Mouse (Mus musculus): ENCODE data around the gene Atg14. TPM values are rescaled to one million over a fixed set of nuclear protein-coding genes. Genes with fewer than 3 reads are reported as not detected.

Atg14 gene
- polyA plus RNA-seq, 1 experiment from 2014 or later = 19.3 TPM

- Histone ChIP-seq H3K9ac (no peak overlapping the region), H3K27ac (replicated peaks) (no peak overlapping the region), H3K9me3 (no peaks in the 10 kb centered on the region), H3K4me3 (no peak overlapping the region), H3K4me1 (replicated peaks) (peaks cover 2% of the 10 kb centered on the region), H3K27me3 (no peaks in the 10 kb centered on the region), H3K4me2 (no peak overlapping the region), H3K36me3 (no peaks in the 10 kb centered on the region)
- WGBS = 80% methylated on average over 4 of the region's 4 CpGs
- no peak for ATAC-seq (ENCODE audit: low read depth)
These were observed 2.3 kb upstream of the Atg14 start for GRCm38 (mm10) chr14:47572707-47573106.

DNA sequence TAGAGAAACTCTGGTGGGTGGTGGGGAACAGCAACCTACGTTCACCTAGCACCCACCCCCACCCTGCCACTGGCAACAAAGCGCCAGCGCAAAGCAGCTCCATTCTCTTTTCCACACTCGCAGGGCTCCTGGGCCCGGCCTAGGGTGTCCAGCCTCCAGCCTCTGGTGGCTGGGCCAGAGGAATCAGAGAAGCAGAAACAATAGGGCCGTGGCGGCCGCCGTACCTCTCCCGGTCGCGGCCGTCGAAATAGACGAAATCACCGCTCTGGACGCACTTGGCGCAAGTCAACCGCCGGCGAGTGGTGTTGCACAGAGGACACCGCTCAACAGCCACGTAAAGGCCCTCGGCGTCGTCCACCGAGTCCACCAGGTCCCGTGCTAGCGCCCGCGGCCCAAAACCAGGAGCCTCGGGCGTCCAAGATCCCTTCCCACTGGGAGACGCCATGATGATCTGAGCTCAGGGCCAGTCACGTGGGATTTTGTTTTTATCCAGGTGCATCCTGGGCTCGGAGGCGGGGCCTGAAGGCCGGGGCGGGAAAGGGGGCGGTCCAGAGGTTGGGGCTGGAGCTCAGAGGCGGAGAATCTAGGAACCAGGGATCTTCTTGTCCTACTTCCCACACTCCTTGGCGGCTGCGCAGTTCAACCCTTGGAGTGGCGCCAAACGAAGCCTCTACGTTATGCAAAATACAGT, 2.3 kb downstream of the Atg14 start:
- H3K4me3 ChIP-seq = peak overlapping the region; percentile 91
- H3K4me1 ChIP-seq (replicated peaks) = peaks cover 18% of the 10 kb centered on the region
- no peaks in the 10 kb centered on the region for H3K27me3 ChIP-seq
- peak overlapping the region; percentile 69 for H3K27ac ChIP-seq (replicated peaks)
- ATAC-seq (ENCODE audit: low read depth) = peak; percentile 100
- peak overlapping the region; percentile 90 for H3K4me2 ChIP-seq
- H3K9me3 ChIP-seq = no peaks in the 10 kb centered on the region
- H3K9ac ChIP-seq = peak overlapping the region; percentile 84
- peaks cover 15% of the 10 kb centered on the region for H3K36me3 ChIP-seq
- under 1% methylated on average over 46 of the region's 46 CpGs for WGBS

- H3K27me3 ChIP-seq = no peaks in the 10 kb centered on the region
- no peak overlapping the region for H3K9ac ChIP-seq
- ATAC-seq (ENCODE audit: low read depth) = no peak
- peaks cover 35% of the 10 kb centered on the region for H3K36me3 ChIP-seq
- H3K4me3 ChIP-seq = no peak overlapping the region
- H3K4me1 ChIP-seq (replicated peaks) = peaks cover 18% of the 10 kb centered on the region
- WGBS = 84% methylated on average over 4 of the region's 4 CpGs
- no peak overlapping the region for H3K27ac ChIP-seq (replicated peaks)
- H3K9me3 ChIP-seq = no peaks in the 10 kb centered on the region
- no peak overlapping the region for H3K4me2 ChIP-seq
These were observed 7.3 kb downstream of the Atg14 start for GRCm38 (mm10) chr14:47563106-47563505.

DNA sequence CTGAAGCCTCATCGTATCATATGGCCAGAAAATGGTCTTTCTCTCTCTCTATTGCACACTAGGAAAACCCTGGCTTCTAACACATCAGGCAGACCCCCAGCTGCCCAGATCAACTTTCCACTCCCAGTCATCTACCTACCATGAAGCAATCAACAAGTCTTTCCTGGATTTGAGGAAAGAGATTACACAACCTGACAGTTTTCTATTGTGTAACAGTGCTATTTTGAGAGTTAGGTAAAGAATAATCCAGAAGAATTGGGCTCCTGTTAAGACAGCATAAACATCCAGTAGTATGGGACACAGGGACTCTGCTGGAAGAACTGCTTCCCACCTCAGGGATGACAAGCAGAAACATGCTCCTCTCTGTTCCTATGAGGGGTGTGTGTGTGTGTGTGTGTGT, 7.9 kb downstream of the Atg14 start:
- no peaks in the 10 kb centered on the region for H3K27me3 ChIP-seq
- no peak overlapping the region for H3K27ac ChIP-seq (replicated peaks)
- peaks cover 41% of the 10 kb centered on the region for H3K36me3 ChIP-seq
- H3K4me2 ChIP-seq = no peak overlapping the region
- no peak for ATAC-seq (ENCODE audit: low read depth)
- peaks cover 14% of the 10 kb centered on the region for H3K4me1 ChIP-seq (replicated peaks)
- WGBS = 94% methylated on average over 1 of the region's 1 CpGs
- no peak overlapping the region for H3K4me3 ChIP-seq
- no peak overlapping the region for H3K9ac ChIP-seq
- H3K9me3 ChIP-seq = no peaks in the 10 kb centered on the region

- H3K36me3 ChIP-seq = peaks cover 56% of the 10 kb centered on the region
- 93% methylated on average over 2 of the region's 2 CpGs for WGBS
These were observed 9.7 kb downstream of the Atg14 start for GRCm38 (mm10) chr14:47560714-47561113.

GRCm38 (mm10) chr14:47555225-47555624, 15.2 kb downstream of the Atg14 start:
- H3K36me3 ChIP-seq = peaks cover 78% of the 10 kb centered on the region
- H3K27me3 ChIP-seq = no peaks in the 10 kb centered on the region
- H3K27ac ChIP-seq (replicated peaks) = no peak overlapping the region
- 98% methylated on average over 5 of the region's 5 CpGs for WGBS
- no peaks in the 10 kb centered on the region for H3K4me1 ChIP-seq (replicated peaks)
- no peak overlapping the region for H3K4me3 ChIP-seq
- ATAC-seq (ENCODE audit: low read depth) = no peak
- no peak overlapping the region for H3K9ac ChIP-seq
- H3K9me3 ChIP-seq = no peaks in the 10 kb centered on the region
- H3K4me2 ChIP-seq = no peak overlapping the region

More at GRCm38 (mm10) chr14:47560714-47561113, 9.7 kb downstream of the Atg14 start:
- no peaks in the 10 kb centered on the region for H3K4me1 ChIP-seq (replicated peaks)
- H3K9me3 ChIP-seq = no peaks in the 10 kb centered on the region
- H3K4me3 ChIP-seq = no peak overlapping the region
- H3K27me3 ChIP-seq = no peaks in the 10 kb centered on the region
- no peak overlapping the region for H3K9ac ChIP-seq
- ATAC-seq (ENCODE audit: low read depth) = no peak
- H3K4me2 ChIP-seq = no peak overlapping the region
- no peak overlapping the region for H3K27ac ChIP-seq (replicated peaks)

DNA sequence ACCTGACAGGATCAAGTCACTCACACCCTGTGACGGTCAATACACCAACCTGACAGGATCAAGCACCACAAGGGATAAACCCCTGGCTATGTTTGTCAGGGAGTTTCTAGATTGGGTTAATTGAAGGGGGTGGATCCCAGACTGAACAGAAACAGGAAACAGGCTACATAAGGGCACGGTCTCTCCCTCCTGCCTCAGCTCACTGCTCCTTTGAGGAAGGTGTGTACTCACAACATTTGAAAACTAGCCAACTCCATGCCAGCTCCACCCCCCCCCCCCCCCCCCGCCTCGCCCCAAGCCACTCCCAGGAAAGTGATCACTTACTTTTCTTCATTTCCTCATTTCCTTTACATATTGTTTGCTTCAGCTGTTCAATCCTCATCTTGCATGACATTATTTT, 16.2 kb downstream of the Atg14 start:
- Histone ChIP-seq H3K4me2 (no peak overlapping the region), H3K27ac (replicated peaks) (no peak overlapping the region), H3K27me3 (no peaks in the 10 kb centered on the region), H3K36me3 (peaks cover 79% of the 10 kb centered on the region), H3K9me3 (no peaks in the 10 kb centered on the region), H3K4me3 (no peak overlapping the region), H3K4me1 (replicated peaks) (no peaks in the 10 kb centered on the region), H3K9ac (no peak overlapping the region)
- ATAC-seq (ENCODE audit: low read depth) = no peak
- WGBS = 93% methylated on average over 4 of the region's 4 CpGs

DNA sequence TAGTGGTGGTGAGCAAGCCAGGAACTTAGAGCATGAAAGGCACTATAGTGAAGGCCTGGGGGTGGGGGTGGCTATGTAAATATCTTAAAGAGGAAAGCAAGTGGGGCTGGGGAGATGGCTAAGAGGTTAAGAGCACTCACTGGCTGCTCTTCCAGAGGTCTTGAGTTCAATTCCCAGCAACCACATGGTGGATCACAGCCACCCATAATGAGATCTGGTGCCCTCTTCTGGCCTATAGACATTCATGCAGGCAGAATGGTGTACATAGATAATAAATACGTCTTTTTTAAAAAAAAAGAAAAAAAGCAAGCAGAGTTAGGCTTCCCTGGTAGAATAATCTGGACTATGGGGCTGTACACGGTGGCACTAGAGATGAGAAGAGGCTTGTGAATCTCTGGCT, 17.1 kb downstream of the Atg14 start:
- Histone ChIP-seq H3K27ac (replicated peaks) (no peak overlapping the region), H3K9me3 (no peaks in the 10 kb centered on the region), H3K4me2 (no peak overlapping the region), H3K27me3 (no peaks in the 10 kb centered on the region), H3K4me1 (replicated peaks) (no peaks in the 10 kb centered on the region), H3K36me3 (peaks cover 82% of the 10 kb centered on the region), H3K4me3 (no peak overlapping the region), H3K9ac (no peak overlapping the region)
- no peak for ATAC-seq (ENCODE audit: low read depth)
- 90% methylated on average over 2 of the region's 2 CpGs for WGBS

- Histone ChIP-seq H3K4me3 (no peak overlapping the region), H3K9ac (no peak overlapping the region), H3K36me3 (peaks cover 85% of the 10 kb centered on the region), H3K4me2 (no peak overlapping the region), H3K9me3 (no peaks in the 10 kb centered on the region), H3K27ac (replicated peaks) (no peak overlapping the region), H3K27me3 (no peaks in the 10 kb centered on the region), H3K4me1 (replicated peaks) (no peaks in the 10 kb centered on the region)
- 95% methylated on average over 6 of the region's 6 CpGs for WGBS
- no peak for ATAC-seq (ENCODE audit: low read depth)
These were observed 18.8 kb downstream of the Atg14 start for GRCm38 (mm10) chr14:47551668-47552067.

GRCm38 (mm10) chr14:47544877-47545276, 25.6 kb downstream of the Atg14 start:
- WGBS = 94% methylated on average over 4 of the region's 4 CpGs
- Histone ChIP-seq H3K9me3 (no peaks in the 10 kb centered on the region), H3K36me3 (peaks cover 97% of the 10 kb centered on the region), H3K4me1 (replicated peaks) (no peaks in the 10 kb centered on the region), H3K27me3 (no peaks in the 10 kb centered on the region), H3K9ac (no peak overlapping the region), H3K4me3 (no peak overlapping the region), H3K4me2 (no peak overlapping the region), H3K27ac (replicated peaks) (no peak overlapping the region)
- ATAC-seq (ENCODE audit: low read depth) = no peak

GRCm38 (mm10) chr14:47544286-47544685, 26.2 kb downstream of the Atg14 start:
- no peak for ATAC-seq (ENCODE audit: low read depth)
- Histone ChIP-seq H3K36me3 (peaks cover 97% of the 10 kb centered on the region), H3K4me1 (replicated peaks) (no peaks in the 10 kb centered on the region), H3K27ac (replicated peaks) (no peak overlapping the region), H3K27me3 (no peaks in the 10 kb centered on the region), H3K9ac (no peak overlapping the region), H3K4me2 (no peak overlapping the region), H3K9me3 (no peaks in the 10 kb centered on the region), H3K4me3 (no peak overlapping the region)
- 91% methylated on average over 5 of the region's 5 CpGs for WGBS

DNA sequence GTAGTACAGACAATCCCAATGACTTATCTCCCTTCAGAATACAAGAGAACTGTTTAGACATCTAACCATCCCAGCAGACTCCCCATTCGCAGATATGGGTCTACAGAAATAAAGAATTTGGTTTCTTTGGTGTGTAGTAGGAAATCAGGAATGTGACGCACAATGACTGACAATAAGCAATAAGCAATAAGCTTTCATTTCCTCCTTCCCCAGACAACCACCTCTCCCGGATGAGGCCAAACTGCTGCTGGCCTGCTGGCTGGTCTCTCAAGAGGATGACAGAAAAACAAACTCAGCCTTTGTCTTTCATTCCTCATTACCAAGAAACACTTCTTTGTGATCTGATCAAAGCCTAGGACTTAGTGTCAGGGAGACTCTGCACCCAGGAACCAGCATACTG, 28.2 kb downstream of the Atg14 start:
- Histone ChIP-seq H3K27me3 (no peaks in the 10 kb centered on the region), H3K4me3 (no peak overlapping the region), H3K27ac (replicated peaks) (no peak overlapping the region), H3K36me3 (peaks cover 83% of the 10 kb centered on the region), H3K4me1 (replicated peaks) (no peaks in the 10 kb centered on the region), H3K9me3 (no peaks in the 10 kb centered on the region), H3K4me2 (no peak overlapping the region), H3K9ac (no peak overlapping the region)
- 89% methylated on average over 3 of the region's 3 CpGs for WGBS
- ATAC-seq (ENCODE audit: low read depth) = no peak

DNA sequence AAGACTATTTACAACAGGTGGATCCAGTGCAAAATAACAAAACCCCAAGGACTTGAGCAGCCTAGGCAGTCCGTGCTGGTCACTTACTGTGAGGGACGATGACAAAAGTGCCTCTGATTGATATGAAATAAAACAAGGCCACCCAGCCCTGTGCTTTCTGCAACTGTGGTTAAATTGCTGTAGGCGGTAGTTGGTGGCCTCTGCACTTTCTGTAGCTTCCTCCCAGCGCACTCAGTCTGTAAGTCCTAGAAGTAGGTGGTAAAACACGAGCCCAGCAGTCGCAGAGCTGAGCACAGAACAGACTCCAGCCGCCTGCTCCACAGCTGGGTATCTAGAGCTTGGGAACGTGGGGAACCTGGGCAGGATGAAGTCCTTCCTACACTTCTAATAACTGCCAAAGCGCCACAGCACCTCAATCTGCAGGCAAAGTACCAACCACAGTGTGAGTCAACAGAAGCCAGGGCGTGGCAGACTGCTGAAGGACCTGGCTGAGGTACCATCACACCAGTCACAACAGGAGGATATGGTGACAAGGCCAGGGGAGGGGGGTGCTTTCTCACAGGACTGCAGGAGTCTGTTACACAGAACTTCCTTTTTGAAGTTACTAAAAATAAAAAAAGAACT, 29.0 kb downstream of the Atg14 start:
- H3K4me2 ChIP-seq = no peak overlapping the region
- WGBS = 87% methylated on average over 10 of the region's 10 CpGs

More for the DNA sequence above, 29.0 kb downstream of the Atg14 start:
- no peak overlapping the region for H3K9ac ChIP-seq
- H3K36me3 ChIP-seq = peaks cover 75% of the 10 kb centered on the region
- no peak overlapping the region for H3K4me3 ChIP-seq
- no peak overlapping the region for H3K27ac ChIP-seq (replicated peaks)
- no peaks in the 10 kb centered on the region for H3K27me3 ChIP-seq
- no peaks in the 10 kb centered on the region for H3K9me3 ChIP-seq
- no peak for ATAC-seq (ENCODE audit: low read depth)
- H3K4me1 ChIP-seq (replicated peaks) = no peaks in the 10 kb centered on the region
